Mouse (Mus musculus): ENCODE measurements around the gene Zfp74.

Zfp74 gene

GRCm38 (mm10) chr7:29953513-29954401 lies at the start of gene Zfp74:
Zfp74 (minus strand) TSS chr7:29954089.
- DNase-seq, result peak; percentile 98

- DNase-seq, result peak; percentile 42
Observed at GRCm38 (mm10) chr7:30000601-30001000, 46.7 kb upstream of the Zfp74 start.

- DNase-seq, result no peak
Observed at GRCm38 (mm10) chr7:29995134-29995533, 41.2 kb upstream of the Zfp74 start.

- peak; percentile 82 for DNase-seq
Observed at GRCm38 (mm10) chr7:29993340-29993739, 39.5 kb upstream of the Zfp74 start.

GRCm38 (mm10) chr7:29992698-29993097 lies 38.8 kb upstream of the Zfp74 start:
- peak; percentile 64 for DNase-seq

GRCm38 (mm10) chr7:29989031-29989430 lies 35.1 kb upstream of the Zfp74 start:
- DNase-seq, result peak; percentile 74

- no peak for DNase-seq
Observed at GRCm38 (mm10) chr7:29987551-29987950, 33.7 kb upstream of the Zfp74 start.

- DNase-seq, result no peak
Observed at GRCm38 (mm10) chr7:29986101-29986500, 32.2 kb upstream of the Zfp74 start.

- DNase-seq, result peak; percentile 100
Observed at GRCm38 (mm10) chr7:29983690-29984380, 29.9 kb upstream of the Zfp74 start, which contains the start of gene Zfp568. Zfp568 (plus strand) TSS chr7:29983955.

GRCm38 (mm10) chr7:29983340-29983689 lies 29.4 kb upstream of the Zfp74 start:
- no peak for DNase-seq

GRCm38 (mm10) chr7:29982931-29983330 lies 29.0 kb upstream of the Zfp74 start:
- no peak for DNase-seq

- no peak for DNase-seq
Observed at GRCm38 (mm10) chr7:29982341-29982740, 28.5 kb upstream of the Zfp74 start.

- DNase-seq, result no peak
Observed at GRCm38 (mm10) chr7:29981860-29982259, 28.0 kb upstream of the Zfp74 start.

- DNase-seq, result no peak
Observed at GRCm38 (mm10) chr7:29981455-29981854, 27.6 kb upstream of the Zfp74 start.

GRCm38 (mm10) chr7:29980761-29981160 lies 26.9 kb upstream of the Zfp74 start:
- DNase-seq, result no peak

GRCm38 (mm10) chr7:29970686-29971085 lies 16.8 kb upstream of the Zfp74 start:
- peak; percentile 53 for DNase-seq

- DNase-seq, result peak; percentile 75
Observed at GRCm38 (mm10) chr7:29965115-29965810, 11.4 kb upstream of the Zfp74 start.

- DNase-seq, result no peak
Observed at GRCm38 (mm10) chr7:29959004-29959403, 5.1 kb upstream of the Zfp74 start.

GRCm38 (mm10) chr7:29958125-29958724 lies 4.3 kb upstream of the Zfp74 start:
- DNase-seq, result no peak

GRCm38 (mm10) chr7:29956257-29956656 lies 2.4 kb upstream of the Zfp74 start:
- DNase-seq, result no peak

- no peak for DNase-seq
Observed at GRCm38 (mm10) chr7:29954731-29955130, 842 bp upstream of the Zfp74 start.

GRCm38 (mm10) chr7:29953086-29953485 lies 803 bp downstream of the Zfp74 start:
- DNase-seq, result no peak

GRCm38 (mm10) chr7:29944201-29944600 lies 9.7 kb downstream of the Zfp74 start:
- no peak for DNase-seq

Data from heart, adult 11 months (tissue).